Mouse (Mus musculus): ENCODE measurements at regions not wholly inside any gene's neighbourhood (a gene's known extent, or its start where the extent isn't known, plus 50 kb on each side); places are given as distances from the start of the nearest gene placed in this dataset.

DNA sequence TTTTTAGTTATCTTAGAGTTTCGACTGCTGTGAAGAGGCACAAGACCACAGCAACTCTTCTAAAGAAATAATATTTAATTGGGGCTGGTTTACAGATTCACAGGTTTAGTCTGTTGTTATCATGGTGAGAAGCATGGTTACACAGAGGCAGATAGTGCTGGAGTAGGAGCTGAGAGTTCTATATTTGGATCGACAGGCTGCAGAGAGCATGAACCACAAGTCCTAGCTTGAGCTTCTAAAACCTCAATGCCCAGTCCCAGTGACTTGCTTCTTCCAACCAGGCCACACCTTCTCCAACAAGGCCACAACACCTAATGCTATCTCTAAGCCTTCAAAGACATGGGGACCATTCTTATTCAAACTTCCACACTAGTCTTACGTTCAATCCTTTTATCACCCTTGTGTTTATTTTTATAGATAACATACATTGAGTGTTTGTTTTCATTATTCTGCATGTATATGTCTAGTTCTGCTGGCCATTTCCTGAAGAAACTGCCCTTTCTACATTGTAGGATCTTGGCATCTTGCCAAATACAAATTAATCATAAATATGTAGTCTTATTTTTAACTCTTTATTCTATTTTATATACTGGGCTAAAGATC lies 452.8 kb upstream of the Dmac1 start:
- no peak for DNase-seq

DNA sequence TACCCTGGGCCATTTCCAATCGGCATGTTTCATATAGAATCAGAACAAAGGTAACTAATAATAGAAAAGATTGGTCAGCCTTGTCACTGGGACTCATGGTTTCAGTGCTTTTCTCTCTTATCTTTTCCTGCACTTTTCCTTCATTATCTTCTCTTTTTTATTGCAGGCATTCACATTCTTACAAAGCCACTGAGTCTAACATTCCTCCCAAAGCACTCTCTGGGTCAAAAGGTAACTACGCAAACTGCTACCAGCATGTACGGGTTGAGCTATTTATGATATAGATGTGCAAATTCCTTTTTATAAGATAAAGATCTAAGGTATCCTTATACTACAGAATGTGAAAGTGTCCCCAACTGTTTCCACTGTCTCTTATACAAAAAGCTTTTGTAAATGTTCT lies 436.5 kb upstream of the Dmac1 start:
- DNase-seq = no peak

DNA sequence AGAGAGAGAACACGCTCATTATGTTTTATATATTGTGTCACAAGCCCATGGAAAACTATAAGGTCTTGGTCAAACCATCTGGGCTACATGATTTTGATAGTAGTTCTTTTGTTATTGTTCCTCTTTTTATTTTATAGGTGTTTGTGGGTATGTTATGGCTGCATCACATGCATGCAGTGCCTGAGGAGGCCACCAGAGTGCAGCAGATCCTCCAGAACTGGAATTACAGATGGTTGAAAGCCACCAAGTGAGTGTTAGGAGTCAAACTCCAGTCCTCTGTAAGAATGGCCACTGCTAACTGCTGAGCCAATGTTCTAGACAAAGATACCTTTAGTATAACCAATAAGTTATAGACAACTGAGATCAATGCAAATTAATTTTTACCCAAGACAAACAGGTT lies 435.9 kb upstream of the Dmac1 start:
- DNase-seq = no peak

DNA sequence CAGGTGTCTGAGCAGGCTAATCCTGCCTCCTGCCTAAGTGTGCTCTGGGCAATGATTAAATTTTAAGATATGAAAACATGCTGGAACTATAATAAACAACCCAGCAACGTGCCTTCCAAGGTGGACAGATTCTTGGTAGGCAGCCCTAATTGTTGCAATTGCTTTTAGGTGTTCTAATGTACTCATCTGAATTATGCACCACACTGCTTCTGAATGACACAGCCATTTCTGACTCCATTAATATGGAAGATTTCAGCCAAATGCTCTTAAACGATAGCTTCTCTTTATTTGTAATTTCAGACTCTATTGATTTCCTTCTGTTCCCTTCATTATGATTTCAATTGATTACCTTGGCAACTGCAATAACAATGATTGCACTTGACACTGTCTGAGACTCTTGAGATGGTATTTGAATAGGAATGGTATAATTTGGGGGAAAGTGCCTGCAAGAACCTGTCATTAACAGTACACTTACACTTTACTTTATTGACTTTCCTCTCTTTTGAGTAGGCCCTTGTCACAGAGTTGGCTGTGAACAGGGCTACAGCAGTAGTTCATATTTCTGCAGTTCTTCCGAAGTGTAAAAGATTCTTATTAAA lies 422.8 kb upstream of the Dmac1 start:
- DNase-seq = no peak

DNA sequence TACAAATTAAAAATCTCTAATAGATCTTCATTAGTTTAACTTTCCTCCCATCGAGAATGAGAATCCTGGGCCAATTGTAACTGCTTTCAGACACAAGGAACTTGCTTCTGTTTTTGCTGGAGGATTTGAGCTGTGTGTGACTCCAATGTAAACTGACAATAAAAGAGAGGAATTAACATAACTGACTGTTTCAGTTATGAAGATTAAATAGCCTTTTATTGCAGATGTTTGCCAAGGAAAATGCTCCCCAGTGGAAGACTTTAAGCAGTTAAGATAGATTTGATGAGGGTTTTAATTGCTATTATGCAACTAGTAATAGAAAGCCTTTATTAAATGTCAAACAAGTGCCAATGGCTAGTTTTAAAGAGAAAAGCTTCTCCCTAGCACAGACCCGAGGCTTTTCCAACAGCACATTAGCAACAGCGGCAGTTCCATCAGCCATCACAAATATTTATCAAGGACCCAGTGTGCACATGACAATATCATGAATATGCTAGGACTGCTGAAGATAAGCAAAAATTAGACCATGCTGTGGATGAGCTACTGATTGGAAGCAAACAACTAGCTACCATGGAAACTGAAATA lies 398.6 kb upstream of the Dmac1 start:
- no peak for DNase-seq

DNA sequence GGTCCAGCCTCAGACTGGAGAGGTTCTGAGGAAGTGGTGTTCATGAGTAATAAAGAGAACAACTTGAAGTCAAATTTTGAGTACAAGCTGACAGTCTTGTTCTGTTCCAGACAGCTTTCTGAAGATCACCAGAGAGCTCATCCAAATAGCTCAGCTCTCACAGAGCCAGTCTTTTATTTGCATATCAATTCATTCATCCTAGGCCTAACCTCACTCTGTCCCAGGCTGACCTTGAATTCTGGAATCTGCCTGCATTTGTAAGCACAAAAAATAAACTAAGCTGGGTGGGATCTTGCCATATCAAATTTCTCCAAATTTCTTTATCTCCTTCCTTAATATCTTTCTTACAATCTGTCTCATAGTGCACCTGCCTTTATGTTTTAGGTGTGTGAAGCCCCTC lies 362.9 kb upstream of the Dmac1 start:
- no peak for DNase-seq

DNA sequence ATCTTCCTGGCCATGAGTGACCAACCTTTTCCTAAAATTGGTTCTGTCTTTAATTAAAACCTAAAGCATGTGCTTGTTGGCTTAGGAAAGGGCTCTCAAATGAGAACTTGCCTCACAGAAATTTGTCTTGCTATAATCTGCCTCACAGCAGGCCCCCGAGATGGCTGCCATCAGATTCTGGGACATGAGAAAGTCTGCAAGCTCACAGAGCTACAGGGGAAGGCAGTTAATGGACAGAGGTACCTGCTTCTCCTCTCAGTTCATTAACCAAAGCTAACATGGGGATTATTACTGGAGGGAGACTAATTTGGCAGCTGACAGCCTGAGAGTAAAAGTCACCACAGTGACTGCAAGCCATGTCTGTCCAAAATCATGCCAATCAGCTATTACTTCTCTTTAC lies 358.5 kb upstream of the Dmac1 start:
- no peak for DNase-seq

DNA sequence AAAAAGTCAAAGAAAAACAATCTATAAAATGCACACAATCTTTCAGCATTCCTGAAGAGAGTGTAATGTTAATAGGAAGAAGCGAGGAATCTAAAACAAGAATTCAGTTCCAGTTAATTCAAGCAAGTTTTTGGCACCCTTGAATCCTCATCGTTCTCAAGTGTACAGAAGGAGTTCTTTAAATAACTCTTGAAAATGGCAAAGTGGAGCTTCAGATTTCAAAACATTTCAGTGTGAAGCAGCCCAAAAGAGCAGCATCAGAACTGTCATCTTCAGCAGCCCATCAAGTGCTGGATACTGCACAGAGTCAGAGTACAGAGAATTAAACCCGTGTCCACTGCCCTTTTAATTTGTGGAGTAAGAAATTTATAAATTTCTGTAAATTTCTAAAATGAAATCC lies 311.8 kb upstream of the Dmac1 start:
- peak; percentile 3 for DNase-seq

DNA sequence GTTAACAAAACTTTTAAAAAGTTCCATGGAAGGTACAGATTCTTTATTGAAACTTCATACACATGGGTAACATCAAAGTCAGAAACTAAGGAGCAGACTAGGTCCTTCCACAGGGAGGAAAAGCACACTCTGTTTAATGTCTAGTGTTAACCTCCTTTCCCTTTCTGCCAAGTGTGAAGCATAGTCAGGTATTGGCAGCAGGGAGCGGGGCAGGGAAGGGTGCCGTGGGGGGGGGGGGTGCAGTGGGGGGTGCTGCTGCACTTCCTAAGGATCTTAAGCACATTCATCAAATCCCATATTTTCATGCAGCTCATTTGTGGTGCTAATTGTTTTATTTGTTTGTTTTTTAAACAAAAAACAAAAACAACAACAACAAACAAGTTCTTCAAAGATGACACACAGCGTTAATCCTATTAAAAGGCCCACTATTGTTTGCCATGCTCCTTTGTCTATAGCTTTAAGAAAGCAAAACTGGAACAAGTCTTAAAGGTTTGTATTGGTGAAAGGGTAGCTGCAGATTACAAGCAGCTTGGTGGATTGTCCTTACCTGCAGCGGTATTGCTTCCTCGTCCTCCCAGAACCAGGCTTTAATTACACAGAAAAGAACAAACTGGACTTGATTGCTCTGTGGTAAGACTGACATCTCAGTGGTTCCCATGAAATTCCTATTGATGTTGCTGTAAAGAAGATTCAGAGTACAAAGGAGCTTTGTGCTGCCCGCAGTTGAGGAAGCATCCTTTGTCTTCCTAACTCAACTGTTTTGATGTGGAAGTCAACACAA lies 310.2 kb upstream of the Dmac1 start:
- no peak for DNase-seq

DNA sequence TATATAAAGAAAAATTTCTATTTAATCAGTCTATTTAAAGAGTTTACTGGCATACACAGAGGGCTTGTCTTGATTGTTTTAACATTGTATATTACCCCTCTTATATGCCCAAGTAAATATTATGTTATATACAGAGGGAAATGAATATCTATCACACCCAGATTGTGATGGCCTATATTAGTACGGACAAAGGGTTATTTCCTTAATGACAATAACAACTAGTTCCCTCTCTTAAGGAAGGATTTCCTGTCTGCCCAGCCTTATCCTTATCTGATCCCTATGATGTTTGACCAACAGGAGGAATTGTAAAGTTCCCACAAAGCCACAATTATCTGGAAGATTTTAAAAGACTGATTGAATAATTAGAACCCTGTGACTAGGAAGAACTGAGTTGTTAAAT lies 301.8 kb upstream of the Dmac1 start:
- DNase-seq = no peak

DNA sequence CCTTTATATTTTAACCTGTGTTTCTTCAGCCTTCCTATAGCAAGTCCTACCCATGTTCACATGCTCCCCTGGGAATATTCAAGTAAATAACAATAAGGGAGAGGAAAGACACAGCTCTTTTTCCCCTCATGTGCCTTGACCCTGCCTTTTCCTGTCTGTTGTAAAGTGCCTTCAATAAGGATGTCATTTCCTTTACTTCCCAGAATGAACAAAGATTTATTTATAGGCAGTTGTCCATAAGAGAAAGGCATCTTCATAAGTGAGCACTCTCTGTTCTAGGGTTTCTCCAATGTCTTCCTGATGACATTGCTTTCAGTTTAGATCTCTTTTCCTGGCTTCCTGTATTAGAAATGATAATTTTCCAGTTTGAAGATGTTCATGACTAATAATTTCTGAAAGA lies 294.5 kb upstream of the Dmac1 start:
- DNase-seq = no peak

DNA sequence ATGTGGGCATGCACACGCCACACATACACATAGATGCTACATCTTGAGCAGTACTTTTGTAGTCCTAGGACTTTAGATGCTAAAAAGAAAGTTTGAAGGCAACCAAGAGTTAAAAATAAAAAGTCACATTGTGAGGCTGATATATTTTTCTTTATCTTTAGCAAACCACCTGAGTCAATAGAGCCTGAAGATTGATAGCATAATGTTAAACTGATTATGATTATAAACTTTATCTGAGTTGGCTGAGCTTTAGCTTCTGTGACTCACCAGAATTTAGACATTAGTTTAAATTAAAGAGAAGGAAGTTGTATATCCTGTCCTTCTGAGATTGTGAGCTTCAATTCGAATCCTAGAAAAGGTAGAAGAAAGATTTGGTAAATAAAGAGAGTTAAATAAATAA lies 289.5 kb upstream of the Dmac1 start:
- DNase-seq = no peak

DNA sequence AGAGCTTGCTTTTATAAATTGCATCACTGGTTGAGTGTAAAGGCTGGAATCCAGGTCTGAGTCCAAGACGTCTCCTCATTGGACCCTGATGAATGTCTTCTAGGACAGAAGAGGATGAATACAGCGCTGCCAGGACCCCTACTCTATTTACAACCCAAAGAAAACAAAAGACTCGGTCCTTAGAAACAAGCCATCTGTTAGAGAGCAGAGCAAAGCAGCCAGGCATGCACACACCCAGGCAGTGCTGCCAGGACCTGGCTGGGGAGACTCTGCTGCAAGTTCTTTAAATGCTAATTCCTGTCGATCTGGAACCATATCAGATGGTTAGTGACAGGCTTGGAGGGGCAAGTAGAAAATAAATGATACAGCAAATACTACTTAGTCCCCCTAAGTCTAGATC lies 284.4 kb upstream of the Dmac1 start:
- DNase-seq = peak; percentile 14

DNA sequence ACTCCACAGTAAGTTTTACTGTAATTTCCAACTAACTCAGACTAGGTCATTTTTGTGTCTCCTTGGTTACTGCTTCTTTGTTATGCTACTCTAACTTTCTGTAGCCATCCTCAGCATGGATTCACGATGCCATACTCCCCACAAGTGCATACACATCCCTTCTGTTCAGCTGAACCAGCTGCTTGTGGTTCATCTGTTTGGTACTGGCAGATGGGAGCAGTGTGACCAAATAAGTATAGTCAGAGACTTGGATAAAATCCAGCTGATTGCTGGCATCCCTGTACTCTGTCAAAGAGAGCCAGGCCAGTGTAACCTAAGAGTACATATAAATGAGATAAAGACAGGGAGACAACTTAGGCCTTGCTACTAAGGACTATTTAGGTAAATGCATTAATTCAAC lies 283.7 kb upstream of the Dmac1 start:
- peak; percentile 66 for DNase-seq

DNA sequence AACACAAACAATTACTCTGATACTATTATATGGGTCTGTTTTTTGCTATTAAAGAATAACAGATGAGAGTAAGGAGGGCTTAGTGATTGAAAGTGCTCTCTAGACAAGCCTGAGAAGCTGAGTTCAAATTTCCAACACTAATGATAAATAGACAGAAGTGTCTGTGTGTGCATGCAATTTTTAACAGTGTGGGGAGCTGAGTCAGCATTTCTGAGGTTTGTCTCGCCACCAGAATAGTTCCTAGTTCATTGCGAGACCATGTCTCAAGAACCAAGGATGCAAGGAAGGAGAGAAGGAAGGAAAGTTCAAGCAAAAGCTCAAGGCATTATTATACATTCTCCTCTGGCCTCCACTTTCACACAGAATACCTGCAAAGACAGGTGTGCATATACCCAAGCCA lies 259.7 kb upstream of the Dmac1 start:
- no peak for DNase-seq

DNA sequence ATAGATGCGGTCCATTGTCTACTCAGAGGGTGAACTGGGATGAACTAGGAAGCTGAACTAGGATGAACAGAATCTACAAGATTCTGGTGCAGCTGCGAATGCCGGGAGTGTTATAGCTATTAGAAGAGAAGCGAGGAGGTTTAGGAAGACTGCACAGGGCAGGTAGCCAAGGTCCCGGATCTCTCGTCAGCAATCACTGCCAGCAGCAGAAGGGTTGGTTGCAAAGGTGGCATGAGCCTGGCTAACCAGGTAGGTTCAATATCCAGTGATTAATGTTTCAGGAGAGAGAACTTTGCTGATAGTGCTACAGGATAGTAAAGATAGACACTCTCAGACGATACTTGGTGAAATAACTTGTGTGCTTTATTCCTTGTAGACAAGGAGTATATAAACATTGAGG lies 257.0 kb upstream of the Dmac1 start:
- DNase-seq = no peak

DNA sequence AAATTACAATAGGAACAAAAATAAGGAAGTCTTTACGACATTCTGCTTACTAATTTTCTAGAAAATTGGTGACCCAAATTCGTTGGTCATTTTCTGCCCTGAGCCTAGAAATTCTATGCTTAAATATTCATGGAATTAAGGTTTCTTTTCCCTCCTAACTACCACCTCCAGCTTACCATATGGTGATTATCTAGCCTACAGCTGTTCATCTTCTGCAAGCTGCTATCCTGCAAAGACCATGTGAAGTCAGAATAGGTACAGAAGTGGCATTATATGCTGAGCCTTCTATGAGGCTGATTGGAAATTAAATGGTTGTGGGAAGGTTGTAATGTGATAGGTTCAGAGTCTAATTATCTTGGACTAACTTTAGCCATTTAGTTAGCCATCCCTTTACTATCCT lies 251.5 kb upstream of the Dmac1 start:
- DNase-seq = no peak

DNA sequence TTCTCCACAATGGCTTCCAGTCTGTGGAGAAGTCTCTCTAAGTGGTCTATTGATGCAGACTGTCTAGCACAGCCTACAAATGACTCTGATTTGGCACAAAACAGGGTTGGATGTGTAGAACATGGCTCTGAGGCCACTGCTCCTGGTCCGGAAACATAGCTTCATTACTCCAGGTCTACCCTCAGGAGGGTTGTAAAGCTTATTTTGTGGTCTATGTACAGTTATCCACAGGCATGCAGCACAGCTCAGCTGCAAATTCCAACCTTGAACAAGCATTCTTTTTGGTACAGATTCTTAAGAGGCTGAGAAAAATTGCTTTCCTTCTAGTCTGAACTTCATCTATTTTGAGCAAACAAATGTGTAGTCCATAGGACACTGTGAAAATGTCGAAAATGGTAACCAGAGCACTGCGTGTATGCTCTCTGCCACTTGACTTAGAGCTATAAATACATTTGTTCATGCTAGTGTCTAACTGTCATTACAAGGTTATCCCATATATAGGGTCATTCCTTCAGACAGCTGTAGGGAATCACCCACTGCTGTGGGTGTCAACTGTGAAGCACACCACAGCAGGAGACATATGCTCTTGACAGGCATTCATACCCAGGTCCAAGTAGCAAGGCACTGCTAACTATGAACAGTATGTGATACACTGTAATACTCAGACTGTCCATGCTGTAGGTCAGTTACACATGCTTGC lies 239.5 kb upstream of the Dmac1 start:
- DNase-seq = no peak
